Mouse (Mus musculus): ENCODE results near the gene Pnlip.

DNA sequence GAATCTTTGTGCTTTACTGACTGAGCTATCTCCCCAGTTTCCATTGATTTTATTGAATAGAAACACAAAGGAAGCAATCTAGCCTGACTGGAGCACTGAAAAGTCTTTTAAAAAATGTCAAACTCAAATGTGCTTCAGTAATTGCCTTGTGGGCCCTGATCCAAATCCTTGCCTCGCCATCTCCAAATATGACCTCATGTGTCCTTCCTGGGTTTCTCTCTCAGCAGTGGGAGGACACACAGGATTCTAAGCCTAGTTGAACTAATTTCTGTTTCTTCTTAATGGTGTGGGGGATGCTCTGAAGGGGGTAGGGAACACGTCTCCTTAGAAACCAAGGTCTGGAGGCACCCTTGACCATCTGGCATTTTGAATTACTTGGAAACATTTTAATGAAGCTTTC lies 22.3 kb downstream of the Pnlip start:
- TF ChIP-seq CTCF (IDR thresholded peaks at IDR 0.05; ENCODE audit: low read depth), result no peak
- TF ChIP-seq EP300 (optimal IDR thresholded peaks at IDR 0.05), result no peak

Measured in stomach, postnatal 0 days (tissue).